Mouse (Mus musculus) hindbrain, embryonic 16.5 days (tissue): ENCODE data around the gene Plekhm2. TPM values are rescaled to one million over a fixed set of nuclear protein-coding genes. Genes with fewer than 3 reads are reported as not detected.

Source experiments
- ATAC-seq: fragments of 200-750 bp; cut with Nextera tagmentation; 2 replicates; pipeline ENCODE4 v1.8.0; 2017; ENCODE audit warnings: moderate TSS enrichment, moderate library complexity
- H3K27ac ChIP-seq: fragments of 300-500 bp; sonication (generic); 2 replicates; pipeline ENCODE4 v1.5.1; 2014; ENCODE audit warnings: low read depth, mild to moderate bottlenecking, control low read depth, low read length, moderate library complexity
- H3K27me3 ChIP-seq: fragments of 300-500 bp; sonication (generic); replicated peaks from 2 replicates; pipeline ENCODE4 v1.6.1; 2014; ENCODE audit warnings: low read length; ENCODE audit not compliant: control insufficient read depth, insufficient read depth
- H3K36me3 ChIP-seq: fragments of 300-500 bp; sonication (generic); 2 replicates; pipeline ENCODE4 v1.6.1; 2014; ENCODE audit warnings: mild to moderate bottlenecking, low read length, moderate library complexity, mixed read lengths; ENCODE audit not compliant: control insufficient read depth, insufficient read depth
- H3K4me1 ChIP-seq: fragments of 300-500 bp; sonication (generic); 2 replicates; pipeline ENCODE4 v1.6.1; 2014; ENCODE audit warnings: low read depth, low read length; ENCODE audit not compliant: control insufficient read depth, insufficient read depth
- H3K4me2 ChIP-seq: fragments of 300-500 bp; sonication (generic); 2 replicates; pipeline ENCODE4 v1.6.1; 2014; ENCODE audit warnings: mild to moderate bottlenecking, low read length, control low read depth, moderate library complexity
- H3K4me3 ChIP-seq: fragments of 300-500 bp; sonication (generic); 2 replicates; pipeline ENCODE4 v1.5.1; 2014; ENCODE audit warnings: mild to moderate bottlenecking, low read length, control low read depth, moderate library complexity
- H3K9ac ChIP-seq: fragments of 300-500 bp; sonication (generic); 2 replicates; pipeline ENCODE4 v1.6.1; 2014; ENCODE audit warnings: low read depth, mild to moderate bottlenecking, control low read depth, low read length, moderate library complexity
- H3K9me3 ChIP-seq: fragments of 300-500 bp; sonication (generic); 2 replicates; pipeline ENCODE4 v1.6.1; 2014; ENCODE audit warnings: mild to moderate bottlenecking, low read length, moderate library complexity; ENCODE audit not compliant: control insufficient read depth
- WGBS: fragments of 180-500 bp; shearing (Covaris S2); extraction: QIAGEN DNeasy Blood & Tissue Kit; methylation state at CpG from one replicate; pipeline ENCODE4 v1.1.7; 2014; 5-methylcytosine and 5-hydroxymethylcytosine counted together
- polyA plus RNA-seq: library from polyadenylated mRNA; unstranded; fragments of >200 nt; fragmentation: Nextera tagmentation; extraction: Ambion mirVana; gene quantifications from 2 replicates; pipeline ENCODE4 v1.2.1, GENCODE M21; 2015

Gene Plekhm2
- polyA plus RNA-seq, 1 experiment from 2014 or later = 6.7 TPM

GRCm38 (mm10) chr4:141576877-141577276 lies 87.8 kb downstream of the Plekhm2 start:
- H3K9ac ChIP-seq = no peak overlapping the region
- 93% methylated on average over 7 of the region's 7 CpGs for WGBS
- peaks cover 3% of the 10 kb centered on the region; the same call in 1 of the 2 replicates for H3K9me3 ChIP-seq
- no peak overlapping the region for H3K27ac ChIP-seq
- H3K4me3 ChIP-seq = no peak overlapping the region
- no peaks in the 10 kb centered on the region; the same call in 1 of the 2 replicates for H3K4me1 ChIP-seq
- no peaks in the 10 kb centered on the region for H3K27me3 ChIP-seq
- H3K36me3 ChIP-seq = peaks cover 2% of the 10 kb centered on the region
- no peak for ATAC-seq
- H3K4me2 ChIP-seq = no peak overlapping the region

- H3K4me2 ChIP-seq = no peak overlapping the region
- no peak overlapping the region for H3K9ac ChIP-seq
- H3K36me3 ChIP-seq = peaks cover 2% of the 10 kb centered on the region
- peaks cover 3% of the 10 kb centered on the region; the same call in 1 of the 2 replicates for H3K9me3 ChIP-seq
- WGBS = 90% methylated on average over 11 of the region's 11 CpGs
- H3K27me3 ChIP-seq = no peaks in the 10 kb centered on the region
- H3K4me3 ChIP-seq = no peak overlapping the region
- ATAC-seq = no peak
- no peaks in the 10 kb centered on the region; the same call in 1 of the 2 replicates for H3K4me1 ChIP-seq
- H3K27ac ChIP-seq = no peak overlapping the region
Measured at GRCm38 (mm10) chr4:141576404-141576803, 88.3 kb downstream of the Plekhm2 start.

Other genes with a start within 250 kb of the Plekhm2 start
- not detected in 2 replicates for gene Clcnkb, start 248.9 kb downstream of the Plekhm2 start, polyA plus RNA-seq
- 0.09 and 0.66 TPM in 2 replicates for gene Hspb7, start 244.1 kb downstream of the Plekhm2 start, polyA plus RNA-seq
- 0.35 and 0.41 TPM in 2 replicates for gene Srarp, start 228.8 kb downstream of the Plekhm2 start, polyA plus RNA-seq
- 39.5 and 39.6 TPM in 2 replicates for gene Zbtb17, start 220.2 kb downstream of the Plekhm2 start, polyA plus RNA-seq
- gene Spen, start 126.3 kb downstream of the Plekhm2 start, polyA plus RNA-seq = 10.1 and 11.8 TPM in 2 replicates
- gene Fblim1, start 58.8 kb downstream of the Plekhm2 start, polyA plus RNA-seq = 42.9 and 51.5 TPM in 2 replicates
- gene Tmem82, start 46.3 kb downstream of the Plekhm2 start, polyA plus RNA-seq = 0.34 and 0.45 TPM in 2 replicates
- gene Slc25a34, start 41.1 kb downstream of the Plekhm2 start, polyA plus RNA-seq = 0.54 and 0.81 TPM in 2 replicates
- 0.32 TPM in 1 of 2 replicates, not detected in the other for gene Rsc1a1, start 20.7 kb upstream of the Plekhm2 start, polyA plus RNA-seq
- gene Ddi2, start 58.5 kb upstream of the Plekhm2 start, polyA plus RNA-seq = 11.0 and 12.6 TPM in 2 replicates
- 0.29 TPM in 1 of 2 replicates, not detected in the other for gene Agmat, start 81.8 kb upstream of the Plekhm2 start, polyA plus RNA-seq
- gene Dnajc16, start 126.0 kb upstream of the Plekhm2 start, polyA plus RNA-seq = 5.9 and 6.7 TPM in 2 replicates
- gene Casp9, start 128.7 kb upstream of the Plekhm2 start, polyA plus RNA-seq = 22.2 and 23.5 TPM in 2 replicates
- gene Cela2a, start 161.3 kb upstream of the Plekhm2 start, polyA plus RNA-seq = not detected in 2 replicates
- gene Ctrc, start 181.5 kb upstream of the Plekhm2 start, polyA plus RNA-seq = not detected in 2 replicates
- 77.6 and 78.6 TPM in 2 replicates for gene Efhd2, start 210.0 kb upstream of the Plekhm2 start, polyA plus RNA-seq